ENCODE assay signal across 8 mouse cellular contexts in the genomic region with DNA sequence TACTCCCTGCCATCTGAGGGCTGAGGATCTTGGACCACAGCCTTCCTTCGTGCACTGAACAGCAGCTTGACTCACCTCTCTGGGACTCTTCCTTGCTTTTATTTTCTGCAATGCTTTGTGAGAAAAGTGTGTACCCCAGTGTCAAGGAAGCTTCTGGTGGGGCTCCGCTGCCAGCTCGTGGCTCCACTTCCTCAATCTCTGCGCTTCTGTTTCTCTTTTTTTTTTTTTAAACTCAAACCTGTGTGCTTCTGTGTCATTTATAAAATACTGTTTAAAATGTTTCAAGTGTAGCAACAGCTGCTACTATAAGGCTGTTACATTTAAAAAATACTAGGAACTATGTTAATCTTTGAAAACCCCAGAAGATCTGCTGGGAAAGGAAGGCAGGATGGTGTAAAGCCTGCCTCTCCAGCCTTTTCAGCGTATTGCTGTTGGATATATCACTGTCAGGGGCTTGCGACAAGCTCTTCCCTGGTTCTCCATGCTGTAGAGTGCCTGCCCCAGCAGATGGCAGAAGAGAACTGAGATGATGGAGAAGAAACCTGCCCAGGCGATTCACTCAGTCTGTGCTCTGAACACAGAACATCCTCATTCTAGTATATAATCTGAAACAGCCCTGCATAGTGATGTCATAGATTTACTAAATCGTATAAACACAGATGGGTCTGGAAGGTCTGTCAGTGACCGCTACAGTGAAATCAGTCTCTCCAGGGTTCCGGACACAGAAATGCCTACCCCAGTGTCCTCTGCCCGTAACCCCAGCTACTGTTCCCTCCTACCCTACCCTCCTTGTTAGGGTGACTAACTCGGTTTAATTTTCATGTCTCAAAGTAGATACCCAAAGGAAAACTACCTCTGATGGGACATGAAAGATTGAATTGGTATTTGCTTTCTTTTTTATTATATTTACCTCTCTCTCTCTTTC.
A peak's percentile ranks its signal among the peaks of the same experiment; 100 is the strongest.
DNase-seq lines count a peak whose midpoint lies in the region; ATAC-seq and TF ChIP-seq lines count a peak whose summit lies in the region.

No protein-coding gene starts in this region.

- peak overlapping the region; percentile 44 for H3K4me3 ChIP-seq in bone marrow macrophage, adult 2 months (ENCODE audit: insufficient read depth, low read length)
- no peak overlapping the region for H3K4me3 ChIP-seq in forebrain, embryonic 10.5 days
- no peak overlapping the region for H3K4me3 ChIP-seq in heart, embryonic 14.5 days (ENCODE audit: control insufficient read depth in 1 of 2, insufficient read depth in 1 of 2, low read depth in 1 of 2, low read length in 2 of 2)
- H3K4me3 ChIP-seq in kidney, postnatal 0 days (replicated peaks; ENCODE audit: low read depth, low read length), result no peak overlapping the region
- H3K4me3 ChIP-seq in liver, adult 2 months (ENCODE audit: insufficient read depth, low read depth, low read length), result no peak overlapping the region

- peak overlapping the region; percentile 37 for H3K4me2 ChIP-seq in heart, embryonic 14.5 days (ENCODE audit: low read length)
- no peak overlapping the region for H3K4me2 ChIP-seq in kidney, postnatal 0 days (ENCODE audit: low read length)

- WGBS in forebrain, embryonic 10.5 days, result 55% methylated on average over 12 of the region's 12 CpGs
- 34% methylated on average over 12 of the region's 12 CpGs for WGBS in heart, embryonic 14.5 days
- WGBS in kidney, postnatal 0 days, result 43% methylated on average over 12 of the region's 12 CpGs
- 52% methylated on average over 12 of the region's 12 CpGs for WGBS in liver, adult 2 months

- H3K4me1 ChIP-seq in bone marrow macrophage, adult 2 months (ENCODE audit: control insufficient read depth, insufficient read depth, low read length), result peaks cover 17% of the 10 kb centered on the region
- peaks cover 5% of the 10 kb centered on the region; the same call in 1 of the 2 replicates for H3K4me1 ChIP-seq in forebrain, embryonic 10.5 days
- H3K4me1 ChIP-seq in heart, embryonic 14.5 days (ENCODE audit: control insufficient read depth in 2 of 2, insufficient read depth in 2 of 2, low read length in 2 of 2), result peaks cover 10 to 24% of the 10 kb centered on the region in 2 experiments
- no peaks in the 10 kb centered on the region for H3K4me1 ChIP-seq in kidney, postnatal 0 days (replicated peaks; ENCODE audit: insufficient read depth, low read length)
- no peaks in the 10 kb centered on the region for H3K4me1 ChIP-seq in liver, adult 2 months (ENCODE audit: control insufficient read depth, insufficient read depth, low read length)

- TF ChIP-seq CTCF in bone marrow macrophage, adult 2 months (IDR thresholded peaks at IDR 0.05; ENCODE audit: low read depth, low read length), result peak; percentile 55; the same call in 1 of the 2 replicates
- peak; percentile 90 for TF ChIP-seq CTCF in kidney, postnatal 0 days (IDR thresholded peaks at IDR 0.05; ENCODE audit: low read depth)
- peak; percentile 64 for TF ChIP-seq CTCF in liver, adult 2 months (IDR thresholded peaks at IDR 0.05; ENCODE audit: low read depth, low read length)

- peak overlapping the region; percentile 64 for H3K27ac ChIP-seq in bone marrow macrophage, adult 2 months (ENCODE audit: insufficient read depth, low read depth, low read length)
- no peak overlapping the region for H3K27ac ChIP-seq in forebrain, embryonic 10.5 days
- H3K27ac ChIP-seq in heart, embryonic 14.5 days (replicated peaks in 1 of 2; ENCODE audit: control insufficient read depth in 1 of 2, insufficient read depth in 1 of 2, low read depth in 2 of 2, low read length in 2 of 2), result peak overlapping the region; percentile 4 to 21; a peak in 2 of 4 replicates
- H3K27ac ChIP-seq in kidney, postnatal 0 days, result no peak overlapping the region
- no peak overlapping the region for H3K27ac ChIP-seq in liver, adult 2 months (replicated peaks; ENCODE audit: insufficient read depth, low read depth, low read length)

- no peaks in the 10 kb centered on the region for H3K9me3 ChIP-seq in forebrain, embryonic 10.5 days
- no peaks in the 10 kb centered on the region for H3K9me3 ChIP-seq in heart, embryonic 14.5 days (ENCODE audit: control insufficient read depth, low read length)
- H3K9me3 ChIP-seq in kidney, postnatal 0 days (replicated peaks; ENCODE audit: low read length), result no peaks in the 10 kb centered on the region

- no peak for TF ChIP-seq POLR2A in bone marrow macrophage, adult 2 months (IDR thresholded peaks at IDR 0.05; ENCODE audit: borderline replicate concordance, low read depth, low read length)
- no peak for TF ChIP-seq POLR2A in liver, adult 2 months (IDR thresholded peaks at IDR 0.05; ENCODE audit: extremely low read depth, insufficient read depth, low read length)

- no peaks in the 10 kb centered on the region for H3K79me2 ChIP-seq in liver, adult 2 months (ENCODE audit: control insufficient read depth, insufficient read depth, low read length)

- peak overlapping the region; percentile 18; the same call in 1 of the 2 replicates for H3K9ac ChIP-seq in heart, embryonic 14.5 days (ENCODE audit: low read length)
- no peak overlapping the region for H3K9ac ChIP-seq in kidney, postnatal 0 days (ENCODE audit: low read depth, low read length)
- no peak overlapping the region for H3K9ac ChIP-seq in liver, adult 2 months (ENCODE audit: low read depth, low read length)

- DNase-seq in 416B (ENCODE audit: low read depth), result peak; percentile 98
- DNase-seq in forebrain, embryonic 10.5 days (ENCODE audit: extremely low spot score, low spot score), result peak; percentile 47
- DNase-seq in kidney, postnatal 0 days (ENCODE audit: low spot score), result peak; percentile 94
- DNase-seq in liver, adult 2 months (ENCODE audit: extremely low read depth, low read depth, low spot score), result peak; percentile 33
- peak; percentile 79 to 84 for DNase-seq in spleen, postnatal 36 days (ENCODE audit: low spot score in 2 of 2)

- H3K36me3 ChIP-seq in forebrain, embryonic 10.5 days (replicated peaks), result no peaks in the 10 kb centered on the region
- H3K36me3 ChIP-seq in heart, embryonic 14.5 days (ENCODE audit: control insufficient read depth, insufficient read depth, low read length), result no peaks in the 10 kb centered on the region
- no peaks in the 10 kb centered on the region for H3K36me3 ChIP-seq in kidney, postnatal 0 days (ENCODE audit: insufficient read depth, low read length)
- H3K36me3 ChIP-seq in liver, adult 2 months (ENCODE audit: control insufficient read depth, insufficient read depth, low read length), result no peaks in the 10 kb centered on the region

- peak; percentile 72 for ATAC-seq in heart, embryonic 14.5 days (ENCODE audit: insufficient number of reproducible peaks, insufficient read depth, low FRiP score, low read depth)
- ATAC-seq in kidney, postnatal 0 days (replicated peaks; ENCODE audit: low FRiP score, low read depth), result peak; percentile 81
- ATAC-seq in monocyte, adult 5-6 weeks (replicated peaks; ENCODE audit: insufficient number of reproducible peaks, low FRiP score, low TSS enrichment, poor library complexity, severe bottlenecking), result peak; percentile 75

- peaks cover 10% of the 10 kb centered on the region for H3K27me3 ChIP-seq in forebrain, embryonic 10.5 days (ENCODE audit: poor library complexity, severe bottlenecking)
- no peaks in the 10 kb centered on the region for H3K27me3 ChIP-seq in heart, embryonic 14.5 days (ENCODE audit: control insufficient read depth, insufficient read depth, low read length)
- no peaks in the 10 kb centered on the region for H3K27me3 ChIP-seq in kidney, postnatal 0 days (ENCODE audit: insufficient read depth, low read length)
- H3K27me3 ChIP-seq in liver, adult 2 months (ENCODE audit: control insufficient read depth, insufficient read depth, low read length), result no peaks in the 10 kb centered on the region; the same call in 1 of the 2 replicates

Comparison
In these comparisons a context has a peak if more than half of its experiments do, and no peak if none do; other contexts are left out.
1. DNase-seq: peak in every context shown above with its lines; median percentile 98 in 416B; 94 in kidney, postnatal 0 days; 82 in spleen, postnatal 36 days; 47 in forebrain, embryonic 10.5 days; 33 in liver, adult 2 months.
2. H3K27ac ChIP-seq: peak in bone marrow macrophage, adult 2 months (single experiment) and heart, embryonic 14.5 days (2 of 2); none in forebrain, embryonic 10.5 days (single experiment), kidney, postnatal 0 days (single experiment) and liver, adult 2 months (single experiment).
3. Peak in every context shown above with its lines, with median percentiles within 50 percentile points of each other: CTCF ChIP-seq and ATAC-seq.